Mouse (Mus musculus) thymus, postnatal 14 days (tissue): Measurements from ENCODE around the gene Ccdc85b.
"Not testable (repeated sequence)": the region's sequence is repeated elsewhere in the genome, so short reads cannot be mapped to it uniquely, and the experiment has no call there.

Source experiments
- DNase-seq: peaks from one replicate; pipeline ENCODE4 v3.0.0; 2021

Ccdc85b gene

GRCm38 (mm10) chr19:5457746-5458442 lies at the start of gene Ccdc85b:
Gene Ccdc85b (minus strand): TSS chr19:5457894.
- DNase-seq, result no peak

- no peak for DNase-seq
Measured at GRCm38 (mm10) chr19:5503687-5504086, 46.0 kb upstream of the Ccdc85b start, which contains the start of gene 1700020D05Rik. Gene 1700020D05Rik (minus strand): TSS chr19:5503787.

- no peak for DNase-seq
Measured at GRCm38 (mm10) chr19:5500330-5500875, 42.7 kb upstream of the Ccdc85b start.

GRCm38 (mm10) chr19:5496052-5496370 lies 38.3 kb upstream of the Ccdc85b start:
- DNase-seq, result no peak

GRCm38 (mm10) chr19:5495353-5496051 lies 37.8 kb upstream of the Ccdc85b start:
- DNase-seq, result no peak

- no peak for DNase-seq
Measured at GRCm38 (mm10) chr19:5494314-5494713, 36.6 kb upstream of the Ccdc85b start.

- not testable (repeated sequence) for DNase-seq
Measured at GRCm38 (mm10) chr19:5493301-5493721, 35.6 kb upstream of the Ccdc85b start.

GRCm38 (mm10) chr19:5492641-5493040 lies 34.9 kb upstream of the Ccdc85b start:
- DNase-seq, result no peak

GRCm38 (mm10) chr19:5490898-5491708 lies 33.4 kb upstream of the Ccdc85b start:
- DNase-seq, result peak; percentile 86

GRCm38 (mm10) chr19:5490313-5490897 lies 32.7 kb upstream of the Ccdc85b start, which contains the start of gene Cfl1:
Gene Cfl1 (plus strand): TSS chr19:5490455.
- DNase-seq, result peak; percentile 97

- not testable (repeated sequence) for DNase-seq
Measured at GRCm38 (mm10) chr19:5489721-5490120, 32.0 kb upstream of the Ccdc85b start.

GRCm38 (mm10) chr19:5488878-5489571 lies 31.3 kb upstream of the Ccdc85b start:
- DNase-seq, result peak; percentile 99

GRCm38 (mm10) chr19:5487768-5488550 lies 30.3 kb upstream of the Ccdc85b start, which contains the start of gene Mus81:
Gene Mus81 (minus strand): TSS chr19:5488402.
- peak; percentile 97 for DNase-seq

GRCm38 (mm10) chr19:5486771-5487170 lies 29.1 kb upstream of the Ccdc85b start:
- no peak for DNase-seq

- no peak for DNase-seq
Measured at GRCm38 (mm10) chr19:5486286-5486685, 28.6 kb upstream of the Ccdc85b start.

- no peak for DNase-seq
Measured at GRCm38 (mm10) chr19:5485821-5486220, 28.1 kb upstream of the Ccdc85b start.

- no peak for DNase-seq
Measured at GRCm38 (mm10) chr19:5485371-5485770, 27.7 kb upstream of the Ccdc85b start.

GRCm38 (mm10) chr19:5484496-5484895 lies 26.8 kb upstream of the Ccdc85b start:
- DNase-seq, result no peak

GRCm38 (mm10) chr19:5483386-5484359 lies 26.0 kb upstream of the Ccdc85b start:
- DNase-seq, result no peak

GRCm38 (mm10) chr19:5481398-5481797 lies 23.7 kb upstream of the Ccdc85b start:
- DNase-seq, result no peak
